Mouse (Mus musculus) ES-Bruce4 (cell line): ENCODE data around the gene Muc3.

Source experiments
- CTCF ChIP-seq: IDR thresholded peaks from one replicate; pipeline ENCODE4 v1.8.1; 2011; ENCODE audit warnings: low read depth, low read length
- POLR2A ChIP-seq: IDR thresholded peaks from one replicate; pipeline ENCODE4 v1.8.1; 2011; ENCODE audit warnings: low read length; ENCODE audit not compliant: insufficient read depth

GRCm38 (mm10) chr5:137131490-137131889 is 17.6 kb downstream of the Muc3 start:
- TF ChIP-seq POLR2A (no peak), CTCF (peak; percentile 87)
